Mouse (Mus musculus) kidney, postnatal 0 days (tissue): ENCODE measurements around the gene Rere. TPM values are rescaled to one million over a fixed set of nuclear protein-coding genes. Genes with fewer than 3 reads are reported as not detected.

ENCODE experiments used
- ATAC-seq: fragments of 200-750 bp; cut with Nextera tagmentation; replicated peaks from 2 replicates; pipeline ENCODE4 v1.8.0; 2017; ENCODE audit warnings: low read depth, moderate number of reproducible peaks, moderate TSS enrichment, moderate library complexity; ENCODE audit not compliant: low FRiP score
- DNase-seq: peaks from one replicate; pipeline ENCODE4 v3.0.0-alpha.2; 2016; ENCODE audit warnings: low spot score
- H3K27ac ChIP-seq: fragments of 300-500 bp; sonication (generic); 2 replicates; pipeline ENCODE4 v1.5.1; 2014; ENCODE audit warnings: mild to moderate bottlenecking
- H3K27me3 ChIP-seq: fragments of 300-500 bp; sonication (generic); 2 replicates; pipeline ENCODE4 v1.6.1; 2014; ENCODE audit warnings: low read length, mixed read lengths; ENCODE audit not compliant: insufficient read depth
- H3K36me3 ChIP-seq: fragments of 300-500 bp; sonication (generic); 2 replicates; pipeline ENCODE4 v1.6.1; 2014; ENCODE audit warnings: low read length, mixed read lengths; ENCODE audit not compliant: insufficient read depth
- H3K4me1 ChIP-seq: fragments of 300-500 bp; sonication (generic); replicated peaks from 2 replicates; pipeline ENCODE4 v1.6.1; 2014; ENCODE audit warnings: antibody characterized with exemption, low read length, mixed read lengths; ENCODE audit not compliant: insufficient read depth
- H3K4me2 ChIP-seq: fragments of 300-500 bp; sonication (generic); 2 replicates; pipeline ENCODE4 v1.6.1; 2014; ENCODE audit warnings: mild to moderate bottlenecking, low read length, moderate library complexity, mixed read lengths
- H3K4me3 ChIP-seq: fragments of 300-500 bp; sonication (generic); replicated peaks from 2 replicates; pipeline ENCODE4 v1.5.1; 2014; ENCODE audit warnings: low read depth, low read length
- H3K9ac ChIP-seq: fragments of 300-500 bp; sonication (generic); 2 replicates; pipeline ENCODE4 v1.6.1; 2014; ENCODE audit warnings: low read depth, low read length
- H3K9me3 ChIP-seq: fragments of 300-500 bp; sonication (generic); replicated peaks from 2 replicates; pipeline ENCODE4 v1.6.1; 2016; ENCODE audit warnings: low read length, inconsistent platforms, mixed read lengths
- CTCF ChIP-seq: IDR thresholded peaks from 2 replicates; pipeline ENCODE4 v1.5.1; 2016; ENCODE audit warnings: antibody characterized with exemption, low read depth, mild to moderate bottlenecking, moderate library complexity
- WGBS: fragments of 180-500 bp; shearing (Covaris S2); extraction: QIAGEN DNeasy Blood & Tissue Kit; methylation state at CpG from one replicate; pipeline ENCODE4 v1.1.7; 2014; 5-methylcytosine and 5-hydroxymethylcytosine counted together
- polyA plus RNA-seq: library from polyadenylated mRNA; unstranded; fragments of >200 nt; fragmentation: Nextera tagmentation; extraction: Ambion mirVana; gene quantifications from 2 replicates; pipeline ENCODE4 v1.2.1, GENCODE M21; 2015

The Rere gene
- polyA plus RNA-seq, 1 experiment from 2014 or later, result 29.8 TPM

DNA sequence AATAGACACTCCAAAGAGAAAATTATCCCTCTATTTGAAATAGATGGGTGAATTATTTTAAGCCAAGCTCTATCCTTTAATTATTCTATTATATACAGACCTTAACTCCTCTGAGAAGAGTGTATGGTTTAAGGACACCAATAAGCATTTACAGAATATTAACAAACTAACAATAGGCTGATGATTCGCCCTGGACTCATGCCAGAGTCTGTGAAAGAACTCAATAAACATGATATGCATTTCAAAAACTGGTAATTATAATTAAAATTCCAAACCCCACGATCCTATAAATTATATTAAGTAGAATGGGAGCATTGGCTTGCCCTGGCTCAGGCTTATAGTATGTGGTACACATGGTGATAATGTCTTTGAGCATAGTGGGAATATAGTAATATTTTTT lies 1.4 kb upstream of the Rere start:
- H3K4me2 ChIP-seq, result no peak overlapping the region
- H3K27ac ChIP-seq, result peak overlapping the region; percentile 99; the same call in 1 of the 2 replicates
- H3K27me3 ChIP-seq, result no peaks in the 10 kb centered on the region
- WGBS, result 70% methylated on average over 2 of the region's 2 CpGs
- no peak for TF ChIP-seq CTCF
- ATAC-seq (no peak), DNase-seq (no peak)
- H3K9me3 ChIP-seq, result no peaks in the 10 kb centered on the region
- H3K4me3 ChIP-seq, result no peak overlapping the region
- H3K4me1 ChIP-seq, result peaks cover 13% of the 10 kb centered on the region; the same call in 1 of the 2 replicates
- no peak overlapping the region for H3K9ac ChIP-seq
- H3K36me3 ChIP-seq, result no peaks in the 10 kb centered on the region

DNA sequence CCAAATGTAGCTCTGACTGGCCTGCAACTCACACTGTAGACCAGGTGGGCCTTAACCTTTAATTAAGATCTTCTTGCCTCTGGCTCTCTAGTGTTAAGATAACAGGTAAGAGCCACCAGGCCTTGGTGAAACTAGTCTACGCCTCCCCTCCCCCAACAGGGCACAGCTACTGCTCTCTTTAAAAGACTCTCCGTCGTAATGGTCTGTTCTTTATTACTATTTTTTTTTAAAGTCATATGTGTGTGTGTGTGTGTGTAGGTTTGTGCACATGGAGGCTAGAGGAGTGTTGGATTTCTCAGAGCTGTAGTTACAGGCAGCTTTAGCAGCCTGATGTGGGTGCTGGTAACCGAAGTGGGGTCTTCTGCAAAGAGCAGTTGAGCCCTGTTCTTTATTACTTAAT lies 987 bp upstream of the Rere start:
- Histone ChIP-seq H3K9me3 (no peaks in the 10 kb centered on the region), H3K27ac (peak overlapping the region; percentile 99), H3K9ac (0 out of 2 replicates have a peak overlapping the region, but pooled peaks have one; percentile 72), H3K27me3 (no peaks in the 10 kb centered on the region), H3K4me2 (peak overlapping the region; percentile 67), H3K36me3 (no peaks in the 10 kb centered on the region), H3K4me1 (peaks cover 13% of the 10 kb centered on the region; the same call in 1 of the 2 replicates), H3K4me3 (peak overlapping the region; percentile 79)
- WGBS, result 44% methylated on average over 4 of the region's 4 CpGs
- DNase-seq (no peak), ATAC-seq (no peak)
- no peak for TF ChIP-seq CTCF

DNA sequence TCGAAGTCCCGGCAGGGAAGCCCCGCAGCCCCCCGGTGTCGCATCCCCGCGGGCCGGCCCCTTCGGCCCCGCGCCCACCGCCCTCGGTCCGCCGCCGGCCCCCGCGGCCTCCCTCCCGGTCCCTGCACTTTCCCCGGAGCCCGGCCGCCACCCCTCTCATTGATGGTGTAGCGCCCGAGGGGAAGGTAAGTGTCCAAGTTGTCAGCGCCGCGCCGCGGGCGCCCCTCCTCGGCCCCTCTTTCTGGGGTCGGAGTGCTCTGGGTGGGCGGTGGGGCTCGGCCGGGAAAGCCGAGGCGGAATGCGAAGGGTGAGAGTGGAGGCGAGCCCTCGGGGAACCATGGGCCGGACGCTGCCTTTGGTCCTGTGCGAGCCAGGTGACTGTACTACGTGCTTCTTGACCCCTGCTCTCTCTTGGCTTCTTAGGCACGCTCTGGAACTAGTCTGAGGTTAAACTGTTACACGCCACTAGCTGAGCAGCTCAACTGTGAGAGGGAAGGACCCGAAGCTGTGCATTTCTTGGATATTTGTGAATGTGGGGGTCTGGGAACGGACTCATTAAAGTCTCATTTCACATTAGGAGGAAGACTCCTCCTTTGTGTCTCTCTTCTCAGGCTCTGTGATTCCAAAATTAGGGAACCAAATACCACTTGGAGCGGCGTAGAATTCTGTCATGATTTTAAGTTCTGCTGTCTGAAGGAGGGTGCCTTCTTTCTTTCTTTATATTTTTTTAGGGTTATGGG lies 615 bp downstream of the Rere start:
- peak overlapping the region; percentile 79 for H3K4me3 ChIP-seq
- no peaks in the 10 kb centered on the region for H3K36me3 ChIP-seq
- H3K4me1 ChIP-seq, result peaks cover 13% of the 10 kb centered on the region; the same call in 1 of the 2 replicates
- no peaks in the 10 kb centered on the region for H3K9me3 ChIP-seq
- under 1% methylated on average over 46 of the region's 50 CpGs for WGBS
- no peak for TF ChIP-seq CTCF
- peak overlapping the region; percentile 67 for H3K4me2 ChIP-seq
- DNase-seq (peak; percentile 81), ATAC-seq (peak; percentile 61)
- peak overlapping the region; percentile 93 for H3K9ac ChIP-seq
- no peaks in the 10 kb centered on the region for H3K27me3 ChIP-seq
- peak overlapping the region; percentile 97 for H3K27ac ChIP-seq

DNA sequence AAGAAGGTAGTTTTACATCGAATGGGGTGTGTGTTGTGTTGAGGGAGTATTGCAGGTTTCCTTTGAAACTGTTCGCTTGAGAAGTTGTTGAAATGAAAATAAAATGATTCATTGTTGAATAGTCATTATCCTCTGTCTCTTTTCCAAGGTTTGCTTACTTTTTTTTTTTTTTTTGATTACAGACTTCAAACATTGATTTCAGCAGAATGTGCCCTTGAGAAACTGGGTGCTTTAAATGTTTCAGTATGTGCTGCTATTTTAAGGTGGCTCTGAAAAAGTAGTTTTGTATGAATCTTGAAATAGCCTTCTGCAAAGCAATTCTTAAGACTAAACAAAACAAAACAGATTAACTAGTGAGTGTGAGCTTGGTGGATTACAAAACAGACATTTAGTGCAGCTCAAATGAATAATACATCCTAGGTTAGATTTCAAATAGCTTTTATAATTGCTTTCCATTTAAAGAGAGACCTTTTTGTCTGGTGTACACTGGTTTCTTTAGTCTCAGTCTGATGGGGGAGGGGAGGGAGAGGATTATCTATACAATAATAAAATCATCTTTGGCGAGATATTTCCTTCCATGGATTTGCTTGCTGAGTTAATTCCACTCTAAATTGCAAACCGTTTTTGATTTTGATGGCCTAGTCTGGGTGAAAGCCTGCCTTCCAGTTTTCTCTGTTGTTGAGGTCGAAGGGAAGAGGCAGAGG lies 1.3 kb downstream of the Rere start:
- no peak for ATAC-seq
- DNase-seq, result no peak
- Histone ChIP-seq H3K9me3 (no peaks in the 10 kb centered on the region), H3K27ac (peak overlapping the region; percentile 97), H3K4me3 (peak overlapping the region; percentile 79), H3K27me3 (no peaks in the 10 kb centered on the region), H3K4me1 (peaks cover 13% of the 10 kb centered on the region; the same call in 1 of the 2 replicates), H3K9ac (peak overlapping the region; percentile 93), H3K4me2 (peak overlapping the region; percentile 67), H3K36me3 (no peaks in the 10 kb centered on the region)
- 10% methylated on average over 5 of the region's 5 CpGs for WGBS
- no peak for TF ChIP-seq CTCF

DNA sequence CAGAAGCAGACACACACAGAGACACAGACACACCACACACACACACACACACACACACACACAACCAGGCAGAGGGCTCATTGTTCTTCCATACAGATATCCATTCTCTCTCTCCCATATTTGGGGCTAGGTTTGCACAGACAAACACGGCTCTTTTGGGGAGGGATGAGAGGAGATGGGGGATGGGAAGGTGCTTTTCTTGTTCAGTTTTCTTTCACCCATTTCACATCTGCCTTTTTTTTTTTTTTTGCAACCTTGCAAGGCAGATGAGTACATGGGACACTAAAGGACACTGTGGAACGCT lies 1.8 kb downstream of the Rere start:
- 12% methylated on average over 2 of the region's 2 CpGs for WGBS
- H3K4me2 ChIP-seq, result peak overlapping the region; percentile 67
- H3K4me3 ChIP-seq, result peak overlapping the region; percentile 79
- H3K9me3 ChIP-seq, result no peaks in the 10 kb centered on the region
- H3K36me3 ChIP-seq, result no peaks in the 10 kb centered on the region
- DNase-seq (no peak), ATAC-seq (no peak)
- H3K27ac ChIP-seq, result peak overlapping the region; percentile 50; the same call in 1 of the 2 replicates
- peaks cover 14% of the 10 kb centered on the region; the same call in 1 of the 2 replicates for H3K4me1 ChIP-seq
- H3K9ac ChIP-seq, result peak overlapping the region; percentile 46
- H3K27me3 ChIP-seq, result no peaks in the 10 kb centered on the region
- TF ChIP-seq CTCF, result no peak

DNA sequence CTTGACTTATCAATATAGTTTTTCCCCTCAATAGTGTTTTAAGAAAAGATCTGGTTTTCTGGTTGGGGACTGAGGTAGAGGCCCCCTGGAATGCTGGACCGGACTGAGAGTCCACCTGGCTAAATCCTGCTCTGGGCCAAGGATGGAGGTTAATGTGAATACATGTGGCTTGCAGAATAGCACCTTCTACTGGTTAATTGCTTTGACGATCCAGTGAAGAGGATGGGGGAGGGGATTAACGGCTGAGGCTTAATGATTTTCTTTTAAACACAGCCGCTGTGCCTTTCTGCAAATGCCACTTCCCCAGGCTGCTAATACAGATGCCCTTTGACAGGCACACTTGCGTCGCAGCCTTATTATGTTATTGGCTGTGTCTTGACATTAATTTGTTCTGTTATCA lies 2.5 kb downstream of the Rere start:
- peaks cover 20% of the 10 kb centered on the region; the same call in 1 of the 2 replicates for H3K4me1 ChIP-seq
- ATAC-seq (no peak), DNase-seq (peak; percentile 75)
- H3K4me3 ChIP-seq, result peak overlapping the region; percentile 79; the same call in 1 of the 2 replicates
- 10% methylated on average over 6 of the region's 6 CpGs for WGBS
- no peak overlapping the region for H3K27ac ChIP-seq
- H3K36me3 ChIP-seq, result no peaks in the 10 kb centered on the region
- peak overlapping the region; percentile 67; the same call in 1 of the 2 replicates for H3K4me2 ChIP-seq
- no peaks in the 10 kb centered on the region for H3K27me3 ChIP-seq
- TF ChIP-seq CTCF, result peak; percentile 59; the same call in 1 of the 2 replicates
- H3K9me3 ChIP-seq, result no peaks in the 10 kb centered on the region
- H3K9ac ChIP-seq, result no peak overlapping the region
